Mouse (Mus musculus) frontal cortex, postnatal 14 days (tissue): ENCODE measurements around the gene Olfr1367.
"Not testable (repeated sequence)": the region's sequence is repeated elsewhere in the genome, so short reads cannot be mapped to it uniquely, and the experiment has no call there.

Source experiments
- DNase-seq, 2 experiments: peaks; one replicate each; pipeline ENCODE4 v3.0.0; 2022; ENCODE audit warnings: low spot score in 2 of 2

The Olfr1367 gene

DNA sequence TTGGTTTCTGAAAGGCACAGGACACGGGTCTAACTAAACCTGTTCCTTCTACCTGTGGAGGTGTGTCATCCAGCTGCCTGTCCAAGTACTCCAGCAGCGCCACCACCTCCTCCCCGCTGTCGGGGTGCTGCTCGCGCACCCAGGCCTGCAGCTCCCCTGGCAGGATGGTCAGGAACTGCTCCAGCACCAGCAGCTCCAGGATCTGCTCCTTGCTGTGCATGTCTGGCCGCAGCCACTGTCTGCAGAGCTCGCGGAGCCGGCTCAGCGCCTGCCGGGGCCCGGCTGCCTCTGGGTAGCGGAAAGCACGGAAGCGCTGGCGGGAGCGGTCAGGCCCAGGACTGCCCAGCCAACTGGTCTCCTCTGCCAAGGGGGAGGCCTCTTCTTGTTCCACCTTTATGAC is 49.3 kb downstream of the Olfr1367 start:
- DNase-seq, result not testable (repeated sequence)

DNA sequence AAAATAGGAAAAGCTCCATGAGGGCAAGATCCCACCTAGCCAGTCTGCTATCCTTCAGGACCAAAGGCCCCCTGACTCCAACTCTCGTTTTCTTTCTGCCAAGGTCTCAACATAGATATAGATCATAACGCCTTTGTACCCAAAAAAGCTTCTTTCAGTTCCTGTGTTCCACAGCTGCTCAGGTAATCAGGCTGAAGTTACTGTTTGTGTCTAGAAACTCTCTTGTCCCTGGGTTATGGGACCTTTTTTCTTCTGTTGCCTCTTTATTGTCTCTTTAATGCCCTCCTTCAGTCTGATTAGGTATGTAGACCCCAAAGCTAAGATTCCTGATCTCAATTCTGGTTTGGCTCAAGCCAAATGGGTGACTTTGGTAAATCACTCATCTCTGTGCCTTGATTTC is 50.8 kb downstream of the Olfr1367 start:
- no peak for DNase-seq
